Mouse (Mus musculus): ENCODE measurements at regions not wholly inside any gene's neighbourhood (a gene's known extent, or its start where the extent isn't known, plus 50 kb on each side); places are given as distances from the start of the nearest gene placed in this dataset.

DNA sequence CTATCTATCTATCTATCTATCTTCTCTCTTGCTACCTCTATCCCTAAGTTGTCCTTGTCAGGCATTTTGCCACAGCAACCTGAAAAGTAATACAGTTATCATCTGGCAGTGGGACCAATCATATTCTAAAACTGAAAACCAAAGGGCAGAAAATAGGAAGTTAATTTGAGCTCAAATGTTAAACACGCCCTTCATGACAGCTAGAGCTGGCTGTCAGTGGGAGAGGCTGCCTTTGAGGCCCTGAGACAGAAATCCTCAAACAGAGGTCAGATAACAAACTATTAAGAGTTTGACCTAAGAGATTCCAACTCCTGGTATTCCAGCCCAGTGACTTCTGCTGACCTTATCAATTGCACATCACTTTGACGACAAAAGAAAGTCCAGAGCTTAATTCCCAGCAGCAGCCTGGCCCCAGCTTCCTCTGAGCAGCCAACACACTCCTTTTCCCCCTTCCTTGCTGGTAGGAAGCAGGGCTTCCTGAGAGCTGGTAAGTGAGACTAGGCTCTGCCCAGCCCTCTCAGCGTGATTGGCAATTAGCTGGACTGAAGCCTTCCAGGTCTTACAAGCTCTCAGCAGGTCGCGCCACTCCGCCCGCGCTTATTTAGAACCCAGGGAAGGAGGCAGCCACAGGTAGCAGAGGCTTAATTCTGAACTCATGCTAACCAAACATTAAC, 250.0 kb downstream of the Sec61b start:
- no peak for DNase-seq (ENCODE audit: low spot score in 2 of 2)

GRCm38 (mm10) chr4:47725005-47725340, 250.5 kb downstream of the Sec61b start:
- DNase-seq (ENCODE audit: low spot score in 2 of 2) = no peak

- DNase-seq (ENCODE audit: low spot score in 2 of 2) = peak; percentile 22 to 78
Measured at GRCm38 (mm10) chr4:47746498-47747190, 272.2 kb downstream of the Sec61b start.

DNA sequence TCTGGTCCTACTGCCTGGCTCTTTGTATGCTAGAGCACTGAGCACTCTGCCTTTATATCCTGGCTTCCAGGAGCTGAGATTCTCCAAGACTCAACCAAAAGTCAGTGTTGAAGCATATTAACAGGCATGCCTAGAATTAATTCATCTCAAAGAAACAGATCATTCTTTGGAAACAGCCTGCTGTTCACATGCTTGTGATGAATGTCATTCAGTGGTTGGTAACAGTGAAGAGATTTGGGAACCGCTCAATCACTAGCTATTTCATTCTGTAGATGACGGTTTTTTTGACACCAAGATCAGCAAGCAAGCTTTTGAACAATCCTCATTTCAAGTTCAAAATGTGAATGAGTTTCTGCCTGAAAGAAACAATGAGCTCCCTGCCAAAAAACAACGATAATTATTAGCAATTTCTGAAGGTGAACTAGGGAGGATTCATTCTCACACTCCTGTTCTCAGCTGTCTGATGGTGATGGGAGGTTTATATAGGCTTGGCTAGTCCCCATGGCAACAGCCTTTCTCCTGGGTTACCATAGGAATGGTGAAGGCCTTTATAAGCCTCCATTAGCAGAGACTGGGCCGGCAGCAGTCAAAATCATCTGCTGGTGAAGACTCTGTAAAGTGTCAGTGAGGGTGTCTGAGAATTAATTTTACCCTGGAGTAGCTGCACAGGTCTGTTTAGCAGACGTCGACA, 272.6 kb upstream of the Nr4a3 start:
- no peak for DNase-seq (ENCODE audit: low spot score in 2 of 2)

DNA sequence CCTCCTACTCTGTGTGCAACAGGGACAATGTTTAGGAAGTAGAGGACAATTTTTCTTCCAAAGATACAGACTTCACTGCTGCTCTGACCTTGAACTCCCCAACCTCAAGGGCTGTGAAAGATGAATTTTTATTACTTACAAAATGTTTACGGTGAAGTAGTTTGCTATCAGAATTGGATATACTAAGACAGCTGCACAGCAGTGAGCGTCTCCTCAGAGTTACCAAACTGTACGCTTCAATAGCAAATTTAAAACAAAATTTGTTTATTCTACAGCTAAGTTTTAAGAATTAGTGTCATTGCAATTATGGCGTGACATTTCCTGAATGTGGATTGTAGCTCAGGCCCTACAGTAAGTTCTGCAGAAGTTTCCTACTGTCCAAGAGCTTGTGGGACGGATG, 270.3 kb upstream of the Nr4a3 start:
- DNase-seq (ENCODE audit: low spot score in 2 of 2) = no peak

DNA sequence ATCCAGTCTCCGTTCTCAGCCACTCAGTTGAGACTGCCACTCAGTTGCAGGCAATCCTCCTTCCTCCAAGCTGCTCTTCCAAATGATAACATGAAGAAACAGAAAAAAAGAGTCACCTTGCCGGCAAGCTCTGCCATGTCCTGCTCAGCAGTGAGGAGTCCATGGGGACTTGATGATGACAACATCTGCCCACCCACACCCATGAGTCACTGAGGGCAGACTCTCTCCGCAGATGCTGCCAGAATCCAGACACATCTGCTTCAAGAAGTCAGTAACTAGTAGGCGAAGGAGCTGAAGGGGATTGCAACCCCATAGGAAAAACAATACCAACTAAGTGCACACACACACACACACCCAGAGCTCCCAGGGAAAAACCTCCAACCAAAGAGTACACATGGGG, 263.9 kb upstream of the Nr4a3 start:
- DNase-seq (ENCODE audit: low spot score in 2 of 2) = no peak

DNA sequence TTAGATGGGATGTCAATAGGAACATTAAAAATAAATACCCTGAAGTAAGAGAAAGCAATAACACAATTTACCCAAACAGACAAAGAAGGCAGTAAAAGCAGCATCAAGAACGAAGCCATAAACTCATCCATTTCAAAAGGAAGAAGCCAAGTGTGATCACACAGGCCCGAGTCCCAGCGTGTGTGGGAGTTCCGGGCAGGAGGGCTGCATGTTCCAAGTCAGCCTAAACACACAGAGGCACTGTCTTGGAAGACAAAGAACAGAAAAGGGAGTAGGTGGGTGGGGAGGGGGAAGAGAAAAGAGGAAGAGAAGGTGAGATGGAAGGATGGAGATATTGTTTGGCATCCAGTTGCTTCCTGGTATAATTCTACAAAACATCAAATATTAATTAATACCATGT, 248.0 kb upstream of the Nr4a3 start:
- DNase-seq (ENCODE audit: low spot score in 2 of 2) = no peak

- DNase-seq (ENCODE audit: low spot score in 2 of 2) = peak; percentile 23 to 25
Measured at GRCm38 (mm10) chr4:47799165-47799564, 245.8 kb upstream of the Nr4a3 start.

GRCm38 (mm10) chr4:47803111-47803510, 241.8 kb upstream of the Nr4a3 start:
- DNase-seq (ENCODE audit: low spot score in 2 of 2) = no peak

DNA sequence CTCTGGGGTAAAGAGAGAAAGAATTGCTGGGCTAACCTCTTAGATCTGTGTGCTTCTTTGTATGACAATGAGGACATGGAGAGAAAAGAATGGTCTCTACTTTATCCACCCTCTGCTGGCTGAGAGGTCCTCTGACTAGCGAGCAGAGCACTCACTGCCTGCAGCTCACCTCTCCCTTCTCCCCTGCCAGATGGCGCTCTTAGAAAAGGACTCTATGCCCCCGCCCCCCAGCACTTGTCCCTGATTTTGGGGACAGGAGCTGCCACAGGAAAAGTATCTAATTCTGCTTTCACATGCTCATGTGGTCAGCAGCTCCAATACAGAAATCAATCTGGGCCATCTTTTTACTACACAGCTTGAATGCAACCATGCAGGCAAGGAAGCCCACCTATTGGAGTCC, 237.1 kb upstream of the Nr4a3 start:
- no peak for DNase-seq (ENCODE audit: low spot score in 2 of 2)

DNA sequence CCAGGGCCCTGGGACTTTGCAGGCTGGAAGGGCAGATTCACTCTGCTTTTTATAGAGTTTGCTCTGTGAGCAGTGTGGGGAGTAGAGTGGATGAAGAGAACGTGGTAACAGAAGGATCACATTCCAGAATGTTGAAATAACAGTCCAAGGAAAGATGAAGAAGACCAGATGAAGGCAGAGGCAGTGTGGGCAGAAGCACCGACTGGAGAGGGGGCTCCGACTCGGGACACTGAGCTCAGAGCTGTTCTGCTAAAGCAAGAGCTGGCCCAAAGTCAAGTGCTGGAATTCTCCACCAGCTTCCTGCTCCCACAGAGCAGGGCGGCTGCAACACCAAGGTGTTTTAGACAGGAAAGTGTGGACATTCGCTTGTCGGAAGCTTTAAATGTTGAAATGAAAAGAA, 230.9 kb upstream of the Nr4a3 start:
- DNase-seq (ENCODE audit: low spot score in 2 of 2) = no peak

- peak in 1 of 2 experiments; percentile 36 for DNase-seq (ENCODE audit: low spot score in 2 of 2)
Measured at GRCm38 (mm10) chr4:47818371-47819159, 226.4 kb upstream of the Nr4a3 start.

DNA sequence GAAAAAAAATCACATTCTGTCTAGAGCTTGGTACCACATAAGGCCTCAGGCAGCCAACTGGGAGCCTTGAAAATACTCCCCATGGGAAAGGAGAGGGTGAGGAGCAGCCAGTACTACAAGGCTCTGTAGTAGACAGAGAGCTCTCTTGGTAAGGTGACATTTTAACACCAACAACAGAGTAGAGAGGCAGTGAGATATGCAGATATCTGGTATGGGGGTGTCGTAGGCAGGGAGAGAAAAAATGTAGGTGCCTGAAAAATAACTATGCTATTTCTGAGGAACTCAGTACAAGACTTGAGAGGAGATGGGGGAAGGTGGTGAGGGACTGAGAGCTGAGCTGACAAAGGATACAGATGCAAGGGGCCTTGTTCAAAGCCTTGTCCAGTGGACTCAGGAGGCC, 224.4 kb upstream of the Nr4a3 start:
- no peak for DNase-seq (ENCODE audit: low spot score in 2 of 2)

DNA sequence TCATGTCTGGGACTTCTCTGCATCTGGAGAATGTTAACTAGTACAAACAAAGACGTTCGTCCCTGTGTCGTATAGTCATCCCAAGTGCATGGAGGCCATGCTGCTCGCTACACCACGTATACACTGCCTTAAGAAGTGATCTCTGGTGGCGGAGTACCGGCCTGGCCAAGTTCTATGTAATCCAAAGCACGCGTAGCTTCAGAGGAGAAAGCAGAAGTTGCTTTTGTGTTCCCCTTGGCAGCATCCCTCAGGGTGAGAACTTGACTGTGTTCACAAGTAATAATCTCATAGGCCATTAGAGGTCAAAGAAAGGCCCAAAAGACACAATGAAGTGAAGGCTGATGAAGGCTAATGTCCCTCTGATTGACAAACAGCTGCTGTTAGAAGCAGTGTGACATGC, 221.7 kb upstream of the Nr4a3 start:
- no peak for DNase-seq (ENCODE audit: low spot score in 2 of 2)

DNA sequence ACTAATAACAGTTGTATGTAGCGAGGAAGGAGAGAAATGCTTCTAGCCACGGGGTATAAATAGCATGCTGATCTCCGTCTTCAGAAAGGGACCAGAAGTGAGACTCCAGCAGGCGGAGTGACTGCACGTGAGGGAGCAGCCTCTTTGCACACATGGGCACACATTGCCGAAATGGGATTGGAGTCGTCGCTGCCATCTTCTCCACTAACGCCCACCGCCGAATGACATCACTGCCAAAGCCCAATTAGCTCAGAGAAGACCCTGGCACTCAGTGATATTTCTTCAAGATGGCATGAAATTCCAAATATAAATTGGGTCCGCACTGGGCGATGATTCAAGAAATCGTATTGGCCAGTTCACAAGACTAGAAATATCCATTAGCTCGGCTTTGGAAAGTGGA, 220.9 kb upstream of the Nr4a3 start:
- no peak for DNase-seq (ENCODE audit: low spot score in 2 of 2)

DNA sequence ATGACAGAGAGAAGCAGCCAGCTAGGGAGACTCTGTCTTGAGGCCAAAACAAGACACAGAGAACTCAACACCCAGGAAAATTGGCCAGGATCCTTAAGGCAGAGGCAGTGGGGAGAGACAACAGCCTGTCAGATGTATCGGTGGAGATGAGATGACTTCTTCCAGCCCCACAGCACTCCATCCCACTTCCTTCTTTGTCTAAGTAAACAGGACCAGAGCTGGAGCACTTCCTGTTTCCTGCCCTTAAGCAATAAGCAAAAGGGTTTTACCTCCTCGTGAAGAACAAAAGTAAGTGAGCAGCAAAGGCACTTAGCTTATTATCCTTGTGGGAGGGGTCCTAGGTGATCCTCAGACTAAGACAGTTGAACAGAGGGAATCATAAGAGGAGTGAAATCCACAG, 212.0 kb upstream of the Nr4a3 start:
- no peak for DNase-seq (ENCODE audit: low spot score in 2 of 2)

GRCm38 (mm10) chr4:47838411-47838810, 206.5 kb upstream of the Nr4a3 start:
- DNase-seq (ENCODE audit: low spot score in 2 of 2) = peak in 1 of 2 experiments; percentile 5

DNA sequence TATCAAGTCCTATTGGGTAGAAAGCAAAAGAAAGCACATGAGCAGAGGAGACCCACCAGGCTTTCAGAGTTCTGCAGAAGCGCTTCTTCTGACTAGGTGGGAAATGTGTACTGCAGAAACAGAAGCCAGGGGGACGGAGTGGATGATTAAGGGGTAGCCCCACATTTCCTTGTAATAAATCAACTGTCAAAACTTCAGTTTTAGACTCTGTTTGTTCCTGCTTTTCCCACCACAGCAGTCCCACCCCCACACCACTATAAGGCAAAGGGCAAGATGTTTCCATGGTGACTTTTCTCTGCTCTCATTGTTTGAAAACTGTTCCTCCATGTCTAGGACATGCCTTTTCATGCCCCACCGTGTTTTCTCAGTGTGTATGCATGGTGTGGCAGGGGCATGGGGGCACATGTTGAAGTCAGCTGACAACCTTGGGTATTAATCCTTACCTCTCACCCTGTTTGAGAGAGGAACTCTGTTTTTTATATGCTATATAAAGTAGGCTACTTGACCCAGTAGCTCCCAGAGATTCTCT, 202.8 kb upstream of the Nr4a3 start:
- DNase-seq (ENCODE audit: low spot score in 2 of 2) = no peak

DNA sequence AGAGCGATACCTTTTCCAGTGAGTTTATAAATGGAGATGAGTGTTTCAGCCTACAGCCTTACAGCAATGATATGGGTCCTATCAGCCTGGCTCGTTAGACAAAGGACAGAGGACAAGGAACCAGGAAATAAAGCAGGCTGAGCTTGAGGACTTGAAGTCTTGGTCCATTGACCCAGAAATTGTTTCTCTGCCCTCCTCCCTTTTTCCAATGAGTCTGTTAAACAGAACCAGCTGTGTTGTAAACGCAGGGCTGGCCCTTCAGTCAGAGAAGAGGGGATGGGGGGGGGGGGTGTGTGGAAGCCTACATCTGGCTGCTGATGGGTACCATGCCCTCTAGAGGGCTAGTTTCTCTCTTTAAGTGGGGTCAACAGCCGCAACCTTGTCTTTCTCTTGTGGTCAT, 199.7 kb upstream of the Nr4a3 start:
- DNase-seq (ENCODE audit: low spot score in 2 of 2) = no peak

- DNase-seq (ENCODE audit: low spot score in 2 of 2) = no peak
Measured at GRCm38 (mm10) chr4:47846389-47847318, 198.3 kb upstream of the Nr4a3 start.

DNA sequence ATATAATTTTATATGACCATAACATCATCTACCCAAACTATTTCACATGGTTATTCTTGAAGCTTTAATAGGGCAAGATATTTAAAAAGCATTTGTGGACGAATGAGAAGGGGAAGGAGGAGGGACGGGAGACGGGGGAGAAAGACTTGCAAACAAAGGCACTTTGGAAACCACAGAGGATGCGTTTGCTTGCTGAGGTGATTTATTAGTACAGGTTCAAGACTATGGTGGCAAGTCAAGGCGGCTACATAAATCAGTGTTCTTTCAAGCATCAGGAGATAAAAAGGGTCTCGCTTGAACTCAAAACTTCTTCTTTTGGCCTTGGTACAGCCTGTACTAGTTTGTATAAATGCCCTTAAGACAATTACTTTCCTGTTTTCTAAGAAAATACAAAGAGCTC, 183.8 kb upstream of the Nr4a3 start:
- DNase-seq (ENCODE audit: low spot score in 2 of 2) = no peak
